Mouse (Mus musculus) Patski (cell line): ENCODE measurements around the gene Cfb. TPM values are rescaled to one million over a fixed set of nuclear protein-coding genes. Genes with fewer than 3 reads are reported as not detected.

ENCODE experiments used
- ATAC-seq: fragments of 100-300 bp; one replicate; pipeline ENCODE4 v1.8.0; 2021
- CTCF ChIA-PET: fragments of 350-600 bp; sonication (Branson Sonifier 250); formaldehyde crosslinking; loops from one replicate; lab custom pipeline; 2022; ENCODE audit warnings: inconsistent platforms; lab: Charles Lee
- POLR2A ChIA-PET: fragments of 350-600 bp; sonication (Branson Sonifier 250); formaldehyde crosslinking; loops from one replicate; lab custom pipeline; 2022; ENCODE audit warnings: antibody characterized with exemption, inconsistent platforms; lab: Charles Lee
- DNase-seq: peaks from one replicate; pipeline ENCODE4 v3.0.0-alpha.2; 2011; ENCODE audit warnings: low read depth, low spot score
- H3K27me3 ChIP-seq: fragments of 371-371 bp; one replicate; pipeline ENCODE4 v1.5.1; 2021
- CTCF ChIP-seq: fragments of 100-300 bp; IDR thresholded peaks from one replicate; pipeline ENCODE4 v1.5.1; 2021
- in situ Hi-C: fragments of 300-500 bp; cut with MboI; formaldehyde crosslinking; loops from 3 replicates; pipeline ENCODE4 v1.11.1; 2018; ENCODE audit warnings: low pct_unique_long_range_greater_than_20kb, mixed read lengths
- polyA plus RNA-seq: library from polyadenylated mRNA; unstranded; gene quantifications from one replicate; pipeline ENCODE4 v1.2.3, GENCODE M21; 2021

The Cfb gene
- polyA plus RNA-seq, 1 experiment from 2014 or later = 3.1 TPM

GRCm38 (mm10) chr17:34885615-34886014, 23.3 kb upstream of the Cfb start:
- ChIA-PET CTCF (interaction anchor here (1.9 kb wide), 1 partner anchor 30 kb away, joined by 6 read pairs; no protein-coding TSS in a partner anchor), POLR2A (interaction anchor here (0.6 kb wide), 1 partner anchor 17 kb away, joined by 4 read pairs; no protein-coding TSS in a partner anchor)
- no peaks in the 10 kb centered on the region for H3K27me3 ChIP-seq
- no peak for TF ChIP-seq CTCF
- in situ Hi-C loops = no loop called here
- DNase-seq (no peak), ATAC-seq (peak; percentile 31)

DNA sequence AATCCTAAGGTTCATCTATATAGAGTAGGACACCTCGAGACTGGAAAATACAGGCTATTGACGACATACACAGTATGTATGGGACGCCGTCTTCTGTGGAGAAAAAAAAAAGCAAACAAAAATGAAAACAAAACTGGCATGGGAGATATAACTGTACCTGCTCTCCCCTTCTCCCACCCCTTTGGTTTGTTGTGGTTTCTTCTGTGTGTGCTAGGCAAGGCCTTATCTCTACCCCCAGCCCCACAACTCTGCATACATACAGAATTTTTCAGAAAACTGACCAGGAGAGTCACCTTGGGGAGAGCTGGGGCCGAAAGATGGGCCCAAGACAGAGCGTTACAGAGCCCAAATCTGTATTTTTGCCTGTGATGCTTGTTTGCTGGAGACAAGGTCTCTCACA, 22.4 kb upstream of the Cfb start:
- CTCF ChIA-PET = interaction anchor here (1.9 kb wide), 1 partner anchor 29 kb away, joined by 6 read pairs; no protein-coding TSS in a partner anchor
- TF ChIP-seq CTCF = no peak
- in situ Hi-C loops = no loop called here
- H3K27me3 ChIP-seq = no peaks in the 10 kb centered on the region
- ATAC-seq (no peak), DNase-seq (no peak)
- POLR2A ChIA-PET = interaction anchor here (1.0 kb wide), 1 partner anchor 9 kb away, joined by 4 read pairs; no protein-coding TSS in a partner anchor

DNA sequence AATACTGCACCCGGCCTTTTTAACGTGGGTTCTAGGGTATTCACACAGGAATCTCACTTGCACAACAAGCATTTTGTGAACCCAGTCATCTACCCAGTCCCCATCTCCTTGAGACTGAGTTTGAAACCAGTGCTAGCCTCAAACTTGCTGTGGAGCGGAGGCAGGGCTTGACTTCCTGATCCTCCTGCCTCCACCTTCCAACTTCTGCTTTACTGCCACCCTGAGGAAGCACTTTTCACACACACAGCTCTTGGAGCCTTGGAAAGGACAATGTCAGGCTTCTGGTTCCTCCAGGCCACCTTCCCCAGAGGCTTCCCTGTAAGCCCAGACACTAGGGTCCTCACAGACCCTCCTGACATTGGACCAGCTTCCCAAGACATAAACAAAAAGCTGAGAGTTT, 21.0 kb upstream of the Cfb start:
- no peak for TF ChIP-seq CTCF
- H3K27me3 ChIP-seq = no peaks in the 10 kb centered on the region
- ChIA-PET POLR2A (no interaction called here), CTCF (interaction anchor here (0.9 to 2.2 kb wide), 3 partner anchors 27 to 41 kb away, joined by 3 to 5 read pairs (median 4); no protein-coding TSS in a partner anchor)
- DNase-seq (no peak), ATAC-seq (peak; percentile 49)
- in situ Hi-C loops = no loop called here

- DNase-seq (no peak), ATAC-seq (no peak)
- in situ Hi-C loops = no loop called here
- ChIA-PET POLR2A (interaction anchor here (0.7 to 1.1 kb wide), 2 partner anchors 12 to 16 kb away, joined by 3 to 4 read pairs; no protein-coding TSS in a partner anchor), CTCF (interaction anchor here (2.2 kb wide), 1 partner anchor 25 kb away, joined by 5 read pairs; no protein-coding TSS in a partner anchor)
- no peaks in the 10 kb centered on the region for H3K27me3 ChIP-seq
- no peak for TF ChIP-seq CTCF
These were observed 19.5 kb upstream of the Cfb start, which contains the start of gene Gm20547 for GRCm38 (mm10) chr17:34881683-34882310. Gene Gm20547 (minus strand): TSS chr17:34882042.

DNA sequence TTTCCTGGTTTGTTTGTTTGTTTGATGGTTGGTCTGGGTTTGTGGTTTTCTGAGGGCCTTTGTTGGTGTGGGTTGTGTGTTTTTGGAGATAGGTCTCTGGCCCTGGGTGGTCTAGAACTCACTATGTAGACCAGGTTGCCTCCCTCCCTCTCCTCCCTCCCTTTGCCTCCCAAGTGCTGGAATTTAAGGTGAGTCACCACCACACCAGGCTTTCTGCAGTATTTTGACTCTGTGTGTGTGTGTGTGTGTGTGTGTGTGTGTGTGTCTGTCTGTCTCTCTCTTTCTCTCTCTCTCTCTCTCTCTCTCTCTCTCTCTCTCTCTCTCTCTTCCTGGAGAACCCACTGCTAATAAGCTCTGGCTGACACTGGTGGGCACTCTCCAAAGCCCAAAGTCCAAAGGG, 18.8 kb upstream of the Cfb start:
- ChIA-PET POLR2A (interaction anchor here (0.7 to 1.1 kb wide), 3 partner anchors 11 to 157 kb away, joined by 3 to 4 read pairs (median 4); no protein-coding TSS in a partner anchor), CTCF (interaction anchor here (1.2 kb wide), 1 partner anchor 9 kb away, joined by 3 read pairs; no protein-coding TSS in a partner anchor)
- TF ChIP-seq CTCF = no peak
- in situ Hi-C loops = no loop called here
- H3K27me3 ChIP-seq = no peaks in the 10 kb centered on the region
- ATAC-seq (no peak), DNase-seq (no peak)

DNA sequence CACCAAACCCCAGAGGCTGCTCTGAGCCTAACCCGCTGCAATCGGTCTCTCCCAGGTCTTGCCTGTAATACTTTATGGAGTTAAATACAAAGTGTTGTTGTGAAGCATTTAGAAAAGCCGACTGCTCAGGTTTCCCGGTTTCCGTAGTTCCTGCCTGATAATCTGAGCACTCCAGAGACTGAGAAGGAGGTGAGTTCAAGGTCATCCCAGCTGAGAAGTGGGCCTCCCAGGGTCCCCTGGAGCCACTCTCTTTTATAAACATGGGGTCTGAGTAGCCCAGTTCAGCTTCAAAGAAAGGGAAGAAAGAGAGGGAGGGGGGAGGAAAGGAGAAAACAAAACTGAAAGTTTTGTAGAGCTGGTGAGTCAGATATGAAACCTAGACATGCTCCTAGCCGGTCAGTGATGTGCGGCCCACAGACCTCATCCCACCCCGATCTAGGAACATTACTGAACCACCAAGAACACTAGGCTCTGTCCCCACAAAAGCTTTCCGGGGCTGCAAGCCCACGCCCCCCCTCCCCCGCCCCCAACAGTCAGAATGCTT, 17.1 kb upstream of the Cfb start, which contains the start of gene Zbtb12:
Zbtb12 (plus strand) TSS at position 148 of the 544 bp plus-strand sequence.
- POLR2A ChIA-PET = interaction anchor here (0.7 kb wide), 1 partner anchor 18 kb away, joined by 3 read pairs; no protein-coding TSS in a partner anchor
- DNase-seq (no peak), ATAC-seq (no peak)
- CTCF ChIA-PET = interaction anchor here (1.4 to 2.5 kb wide), 2 partner anchors 13 to 23 kb away, joined by 3 to 15 read pairs; no protein-coding TSS in a partner anchor
- no peak for TF ChIP-seq CTCF
- in situ Hi-C loops = no loop called here
- H3K27me3 ChIP-seq = no peaks in the 10 kb centered on the region

- ATAC-seq = no peak
- POLR2A ChIA-PET = no interaction called here
These were observed 12.0 kb upstream of the Cfb start for GRCm38 (mm10) chr17:34874321-34874720.

GRCm38 (mm10) chr17:34865981-34866380, 3.7 kb upstream of the Cfb start:
- no peak for ATAC-seq
- TF ChIP-seq CTCF = no peak
- DNase-seq = no peak
- in situ Hi-C loops = no loop called here
- CTCF ChIA-PET = interaction anchor here (1.0 kb wide), 1 partner anchor 14 kb away, joined by 3 read pairs; the partner anchor contains the start of gene Zbtb12
- no peaks in the 10 kb centered on the region for H3K27me3 ChIP-seq
- POLR2A ChIA-PET = no interaction called here

More at GRCm38 (mm10) chr17:34874321-34874720, 12.0 kb upstream of the Cfb start:
- DNase-seq = no peak
- no peaks in the 10 kb centered on the region for H3K27me3 ChIP-seq
- CTCF ChIA-PET = no interaction called here
- in situ Hi-C loops = no loop called here
- no peak for TF ChIP-seq CTCF

- DNase-seq = no peak
- ChIA-PET POLR2A (no interaction called here), CTCF (no interaction called here)
- no peaks in the 10 kb centered on the region for H3K27me3 ChIP-seq
- no peak for ATAC-seq
- in situ Hi-C loops = loop anchor here (5.0 kb wide), 1 partner anchor 80 kb away; no protein-coding TSS in a partner anchor
- no peak for TF ChIP-seq CTCF
These were observed 458 bp downstream of the Cfb start for GRCm38 (mm10) chr17:34861704-34862415.

DNA sequence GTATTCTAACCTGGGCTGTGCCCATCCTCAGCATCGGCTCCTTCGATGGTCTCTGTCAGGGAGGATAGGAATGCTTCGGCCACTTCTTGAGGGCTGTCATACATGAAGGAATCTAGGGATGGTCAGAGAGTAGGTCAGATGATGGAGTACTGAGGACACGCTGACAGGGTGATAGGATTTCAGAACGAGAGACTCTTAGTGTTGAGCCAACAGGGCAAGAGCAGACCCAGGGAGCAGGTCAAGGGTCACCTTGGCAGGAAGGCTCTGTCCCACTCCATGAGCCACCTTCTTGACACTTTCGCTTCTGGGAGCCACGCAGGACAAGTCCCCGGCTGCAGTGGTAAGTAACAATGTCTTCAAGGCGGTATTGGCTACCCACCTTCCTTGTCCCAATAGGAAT, 1.8 kb downstream of the Cfb start:
- in situ Hi-C loops = loop anchor here (5.0 kb wide), 1 partner anchor 82 kb away; no protein-coding TSS in a partner anchor
- POLR2A ChIA-PET = interaction anchor here (0.6 kb wide), 1 partner anchor 19 kb away, joined by 3 read pairs; the partner anchor contains the start of gene Zbtb12
- ATAC-seq (no peak), DNase-seq (no peak)
- CTCF ChIA-PET = no interaction called here
- no peaks in the 10 kb centered on the region for H3K27me3 ChIP-seq
- no peak for TF ChIP-seq CTCF
